Mouse (Mus musculus) c-Kit-positive CD71-positive TER-119-positive erythroid progenitor cells, embryonic 14.5 days (primary cell): ENCODE data around the gene Tbc1d10a.

Experiments
- DNase-seq: peaks from one replicate; pipeline ENCODE4 v3.0.0-alpha.2; 2013; ENCODE audit warnings: low spot score

Tbc1d10a gene

GRCm38 (mm10) chr11:4186486-4187317, at the start of gene Tbc1d10a:
Gene Tbc1d10a, plus strand, starts transcription at chr11:4186789.
- DNase-seq = peak; percentile 98

- DNase-seq = no peak
These were observed 47.6 kb upstream of the Tbc1d10a start for GRCm38 (mm10) chr11:4138964-4139363.

GRCm38 (mm10) chr11:4141505-4141904, 45.1 kb upstream of the Tbc1d10a start:
- DNase-seq = no peak

GRCm38 (mm10) chr11:4142352-4142751, 44.2 kb upstream of the Tbc1d10a start:
- no peak for DNase-seq

- no peak for DNase-seq
These were observed 43.1 kb upstream of the Tbc1d10a start for GRCm38 (mm10) chr11:4143281-4144062.

GRCm38 (mm10) chr11:4146381-4146780, 40.2 kb upstream of the Tbc1d10a start:
- no peak for DNase-seq

- no peak for DNase-seq
These were observed 39.5 kb upstream of the Tbc1d10a start for GRCm38 (mm10) chr11:4147098-4147497.

- no peak for DNase-seq
These were observed 38.5 kb upstream of the Tbc1d10a start for GRCm38 (mm10) chr11:4148120-4148519.

- DNase-seq = no peak
These were observed 37.9 kb upstream of the Tbc1d10a start for GRCm38 (mm10) chr11:4148536-4149156.

GRCm38 (mm10) chr11:4149886-4150285, 36.7 kb upstream of the Tbc1d10a start:
- no peak for DNase-seq

- no peak for DNase-seq
These were observed 32.9 kb upstream of the Tbc1d10a start for GRCm38 (mm10) chr11:4153694-4154093.

GRCm38 (mm10) chr11:4155641-4156040, 30.9 kb upstream of the Tbc1d10a start:
- peak; percentile 36 for DNase-seq

GRCm38 (mm10) chr11:4158676-4159075, 27.9 kb upstream of the Tbc1d10a start:
- DNase-seq = no peak

- peak; percentile 87 for DNase-seq
These were observed 26.5 kb upstream of the Tbc1d10a start, which contains the start of the genes Ccdc157 and Sf3a1 for GRCm38 (mm10) chr11:4159808-4160708. Gene Ccdc157, minus strand, starts transcription at chr11:4160293. Gene Sf3a1, plus strand, starts transcription at chr11:4160350.

GRCm38 (mm10) chr11:4160758-4161480, 25.7 kb upstream of the Tbc1d10a start:
- peak; percentile 21 for DNase-seq

GRCm38 (mm10) chr11:4164701-4165100, 21.9 kb upstream of the Tbc1d10a start:
- DNase-seq = no peak

- no peak for DNase-seq
These were observed 20.0 kb upstream of the Tbc1d10a start for GRCm38 (mm10) chr11:4166467-4167090.

GRCm38 (mm10) chr11:4174586-4174985, 12.0 kb upstream of the Tbc1d10a start:
- no peak for DNase-seq

GRCm38 (mm10) chr11:4177716-4178115, 8.9 kb upstream of the Tbc1d10a start:
- DNase-seq = no peak

- no peak for DNase-seq
These were observed 4.5 kb upstream of the Tbc1d10a start for GRCm38 (mm10) chr11:4182061-4182460.
